8 mouse cellular contexts compared by ENCODE assay signal in genomic region chr1:132333675-132334141, GRCm38 (mm10). TPM values are rescaled to one million over a fixed set of nuclear protein-coding genes. Genes with fewer than 3 reads are reported as not detected.
A peak's percentile ranks its signal among the peaks of the same experiment; 100 is the strongest.
DNase-seq lines count a peak whose midpoint lies in the region; ATAC-seq and TF ChIP-seq lines count a peak whose summit lies in the region.

No protein-coding gene starts in this region.

- DNase-seq in ES-E14 (ENCODE audit: low read depth, low spot score), result no peak
- peak; percentile 82 for DNase-seq in embryonic facial prominence, embryonic 14.5 days (ENCODE audit: low spot score)
- DNase-seq in lung, postnatal 36 days, result peak; percentile 75
- DNase-seq in thymus, adult 18-20 months, result no peak
- no peak for DNase-seq in frontal cortex, adult 2 months (ENCODE audit: extremely low spot score in 1 of 2, low spot score in 1 of 2)

- no peak overlapping the region for H3K4me3 ChIP-seq in ES-E14 (ENCODE audit: insufficient read depth in 1 of 2, low read depth in 1 of 2, low read length in 2 of 2, poor library complexity in 1 of 2, severe bottlenecking in 1 of 2)
- no peak overlapping the region for H3K4me3 ChIP-seq in embryonic facial prominence, embryonic 14.5 days (ENCODE audit: low read depth, low read length)
- no peak overlapping the region for H3K4me3 ChIP-seq in heart, embryonic 13.5 days
- no peak overlapping the region for H3K4me3 ChIP-seq in kidney, embryonic 16.5 days (ENCODE audit: low read length)

- H3K27me3 ChIP-seq in embryonic facial prominence, embryonic 14.5 days (replicated peaks; ENCODE audit: control insufficient read depth, insufficient read depth, low read length), result no peaks in the 10 kb centered on the region
- H3K27me3 ChIP-seq in heart, embryonic 13.5 days (replicated peaks), result no peaks in the 10 kb centered on the region
- no peaks in the 10 kb centered on the region for H3K27me3 ChIP-seq in kidney, embryonic 16.5 days (ENCODE audit: insufficient read depth, low read length)

- H3K36me3 ChIP-seq in ES-E14 (ENCODE audit: control insufficient read depth, insufficient read depth, low read length, poor library complexity, severe bottlenecking), result peaks cover 16% of the 10 kb centered on the region; the same call in 1 of the 2 replicates
- H3K36me3 ChIP-seq in embryonic facial prominence, embryonic 14.5 days (ENCODE audit: control insufficient read depth, insufficient read depth, low read length), result no peaks in the 10 kb centered on the region
- H3K36me3 ChIP-seq in heart, embryonic 13.5 days, result peaks cover 7% of the 10 kb centered on the region; the same call in 1 of the 2 replicates
- H3K36me3 ChIP-seq in kidney, embryonic 16.5 days (ENCODE audit: insufficient read depth, low read length), result no peaks in the 10 kb centered on the region; the same call in 1 of the 2 replicates

- no peak overlapping the region for H3K9ac ChIP-seq in ES-E14 (ENCODE audit: insufficient read depth, low read depth, low read length, poor library complexity, severe bottlenecking)
- H3K9ac ChIP-seq in embryonic facial prominence, embryonic 14.5 days (ENCODE audit: low read depth, low read length), result no peak overlapping the region
- H3K9ac ChIP-seq in heart, embryonic 13.5 days, result peak overlapping the region; percentile 63
- H3K9ac ChIP-seq in kidney, embryonic 16.5 days (replicated peaks; ENCODE audit: low read length), result peak overlapping the region; percentile 12; the same call in 1 of the 2 replicates

- no peaks in the 10 kb centered on the region for H3K9me3 ChIP-seq in ES-E14 (ENCODE audit: control insufficient read depth, insufficient read depth, low read depth, low read length)
- no peaks in the 10 kb centered on the region for H3K9me3 ChIP-seq in embryonic facial prominence, embryonic 14.5 days (ENCODE audit: control insufficient read depth, low read length)
- H3K9me3 ChIP-seq in heart, embryonic 13.5 days, result no peaks in the 10 kb centered on the region
- no peaks in the 10 kb centered on the region for H3K9me3 ChIP-seq in kidney, embryonic 16.5 days (ENCODE audit: low read length)

- peak; percentile 84 for ATAC-seq in embryonic facial prominence, embryonic 14.5 days (ENCODE audit: low read depth)
- 0 out of 2 replicates have a peak, but pooled peaks have one; percentile 33 for ATAC-seq in heart, embryonic 13.5 days (ENCODE audit: extremely low read depth, insufficient number of reproducible peaks, low FRiP score, low TSS enrichment)
- peak; percentile 96 for ATAC-seq in kidney, embryonic 16.5 days (ENCODE audit: low FRiP score, low TSS enrichment)
- ATAC-seq in CD4-positive, CD25-positive, alpha-beta regulatory T cell, adult 4 months, result no peak

- in situ Hi-C loops in ES-E14 (cut with MboI; ENCODE audit: low sequenced_read_pairs in 2 of 2, unreplicated experiment in 2 of 2), result no loop called here

- H3K27ac ChIP-seq in ES-E14 (ENCODE audit: insufficient read depth, low read depth, low read length, poor library complexity, severe bottlenecking), result no peak overlapping the region
- H3K27ac ChIP-seq in embryonic facial prominence, embryonic 14.5 days (replicated peaks; ENCODE audit: low read depth, low read length), result no peak overlapping the region
- peak overlapping the region; percentile 82 for H3K27ac ChIP-seq in heart, embryonic 13.5 days (replicated peaks)
- peak overlapping the region; percentile 89 for H3K27ac ChIP-seq in kidney, embryonic 16.5 days (ENCODE audit: low read length)

- peaks cover 15 to 38% of the 10 kb centered on the region in 2 experiments for H3K4me1 ChIP-seq in ES-E14 (ENCODE audit: control insufficient read depth in 2 of 2, insufficient read depth in 2 of 2, low read length in 2 of 2, poor library complexity in 1 of 2)
- H3K4me1 ChIP-seq in embryonic facial prominence, embryonic 14.5 days (ENCODE audit: control insufficient read depth, insufficient read depth, low read length), result peaks cover 23% of the 10 kb centered on the region
- H3K4me1 ChIP-seq in heart, embryonic 13.5 days, result peaks cover 60% of the 10 kb centered on the region
- H3K4me1 ChIP-seq in kidney, embryonic 16.5 days (ENCODE audit: insufficient read depth, low read length), result peaks cover 56% of the 10 kb centered on the region

- H3K4me2 ChIP-seq in embryonic facial prominence, embryonic 14.5 days (ENCODE audit: low read depth, low read length), result no peak overlapping the region
- peak overlapping the region; percentile 27 for H3K4me2 ChIP-seq in heart, embryonic 13.5 days
- H3K4me2 ChIP-seq in kidney, embryonic 16.5 days (replicated peaks; ENCODE audit: low read depth, low read length), result no peak overlapping the region

- WGBS in embryonic facial prominence, embryonic 14.5 days, result 5% methylated on average over 4 of the region's 4 CpGs
- WGBS in heart, embryonic 13.5 days, result 8% methylated on average over 4 of the region's 4 CpGs
- whole genome bisulfite sequencing in kidney, embryonic 16.5 days, result 1% methylated on average over 4 of the region's 4 CpGs

TF ChIP-seq in ES-E14, 5 proteins besides CTCF, POLR2A, EP300 and RAD21:
- TF ChIP-seq CHD2 (IDR thresholded peaks at IDR 0.05; ENCODE audit: low read depth, low read length), result 0 out of 2 replicates have a peak, but pooled peaks have one; percentile 36
- no peak for TF ChIP-seq ZNF384 (IDR thresholded peaks at IDR 0.05; ENCODE audit: low read depth, low read length)

RNA-seq across cellular contexts. Expression of gene Nuak2, which starts 17.8 kb away (rescaled TPM):
- 7.4 and 8.0 TPM in 2 replicates for total RNA-seq in ES-E14 (2012; rRNA removed)
- polyA plus RNA-seq in embryonic facial prominence, embryonic 14.5 days (2014; fragmentation: Nextera tagmentation; extraction: Ambion mirVana), result 5.2 and 6.1 TPM in 2 replicates
- 2.0 and 2.2 TPM in 2 replicates for polyA plus RNA-seq in heart, embryonic 13.5 days (2015; fragmentation: Nextera tagmentation; extraction: Ambion mirVana)
- 4.3 and 5.5 TPM in 2 replicates for polyA plus RNA-seq in kidney, embryonic 16.5 days (2015; fragmentation: Nextera tagmentation; extraction: Ambion mirVana)
- 1 to 10 TPM; 2.0 to 4.3 TPM for polyA plus RNA-seq in CD4-positive, CD25-positive, alpha-beta regulatory T cell, adult 4 months (2017; shearing (Covaris generic))
- 0.84 and 1.0 TPM in 2 replicates for polyA plus RNA-seq in frontal cortex, adult 2 months (2012; rRNA removed)

RNA-seq across cellular contexts. Expression of gene Klhdc8a, which starts 35.3 kb away (rescaled TPM):
- total RNA-seq in ES-E14 (2012; rRNA removed), result 1.2 and 2.8 TPM in 2 replicates
- polyA plus RNA-seq in embryonic facial prominence, embryonic 14.5 days (2014; fragmentation: Nextera tagmentation; extraction: Ambion mirVana), result 0.52 and 0.70 TPM in 2 replicates
- polyA plus RNA-seq in heart, embryonic 13.5 days (2015; fragmentation: Nextera tagmentation; extraction: Ambion mirVana), result 0.34 and 0.63 TPM in 2 replicates
- polyA plus RNA-seq in kidney, embryonic 16.5 days (2015; fragmentation: Nextera tagmentation; extraction: Ambion mirVana), result 1.8 and 2.1 TPM in 2 replicates
- polyA plus RNA-seq in CD4-positive, CD25-positive, alpha-beta regulatory T cell, adult 4 months (2017; shearing (Covaris generic)), result under 1 TPM in 1 of 2 experiments, not detected in 1; 0.07 TPM
- 8.8 and 10.1 TPM in 2 replicates for polyA plus RNA-seq in frontal cortex, adult 2 months (2012; rRNA removed)

RNA-seq across cellular contexts. Expression of gene Tmcc2, which starts 57.4 kb away (rescaled TPM):
- 5.8 and 7.9 TPM in 2 replicates for total RNA-seq in ES-E14 (2012; rRNA removed)
- 10.2 and 11.6 TPM in 2 replicates for polyA plus RNA-seq in embryonic facial prominence, embryonic 14.5 days (2014; fragmentation: Nextera tagmentation; extraction: Ambion mirVana)
- polyA plus RNA-seq in heart, embryonic 13.5 days (2015; fragmentation: Nextera tagmentation; extraction: Ambion mirVana), result 31.5 and 35.8 TPM in 2 replicates
- 8.3 and 8.6 TPM in 2 replicates for polyA plus RNA-seq in kidney, embryonic 16.5 days (2015; fragmentation: Nextera tagmentation; extraction: Ambion mirVana)
- 1 to 10 TPM; 1.0 to 1.2 TPM for polyA plus RNA-seq in CD4-positive, CD25-positive, alpha-beta regulatory T cell, adult 4 months (2017; shearing (Covaris generic))
- 119 and 131 TPM in 2 replicates for polyA plus RNA-seq in frontal cortex, adult 2 months (2012; rRNA removed)

Comparison
In these comparisons a context has a peak if more than half of its experiments do, and no peak if none do; other contexts are left out.
1. DNase-seq: peak in embryonic facial prominence, embryonic 14.5 days (single experiment) and lung, postnatal 36 days (single experiment); none in ES-E14 (single experiment), thymus, adult 18-20 months (0 of 2) and frontal cortex, adult 2 months (0 of 2).
2. H3K27ac ChIP-seq: peak in heart, embryonic 13.5 days (single experiment) and kidney, embryonic 16.5 days (single experiment); none in ES-E14 (single experiment) and embryonic facial prominence, embryonic 14.5 days (single experiment).
3. H3K9ac ChIP-seq: peak in heart, embryonic 13.5 days (single experiment) and kidney, embryonic 16.5 days (single experiment); none in ES-E14 (single experiment) and embryonic facial prominence, embryonic 14.5 days (single experiment).